Mouse (Mus musculus): ENCODE results near the gene Serpina3j.

- TF ChIP-seq CTCF (conservative IDR thresholded peaks at IDR 0.05; ENCODE audit: low read length), result no peak
- TF ChIP-seq NANOG (IDR thresholded peaks at IDR 0.05; ENCODE audit: borderline replicate concordance, low read length), result no peak
- TF ChIP-seq POU5F1 (IDR thresholded peaks at IDR 0.05; ENCODE audit: borderline replicate concordance, low read length), result no peak
Measured at GRCm38 (mm10) chr12:104314253-104314652, at the start of gene Serpina3j.

Data from E14TG2a.4 (cell line).